Mouse (Mus musculus) T-helper 2 cell (primary cell): Measurements from ENCODE around the gene Mdga1.

Source experiments
- in situ Hi-C: fragments of 300-600 bp; cut with MboI, MseI; formaldehyde crosslinking; loops from one replicate; pipeline ENCODE4 v1.15.1; 2025; ENCODE audit warnings: high pct_unique_total_duplicates

Mdga1 gene

DNA sequence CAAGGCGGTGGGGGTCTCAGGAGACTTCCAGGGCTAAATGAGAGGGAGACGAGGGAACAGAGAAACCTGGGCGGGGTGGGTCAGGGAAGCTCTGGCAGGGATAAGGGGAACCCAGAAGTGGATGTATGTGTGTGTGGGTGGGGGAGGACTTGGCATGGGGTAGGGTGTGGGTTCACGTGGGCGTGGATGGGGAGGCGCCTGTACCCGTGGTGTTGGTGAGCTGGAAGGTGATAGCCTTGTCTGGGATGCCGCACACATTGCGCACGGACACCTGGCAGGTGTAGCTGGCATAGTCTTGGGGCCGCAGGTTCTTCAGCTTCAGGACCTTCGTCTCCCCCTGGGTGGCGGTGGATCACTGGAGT lies 120.5 kb downstream of the Mdga1 start:
- in situ Hi-C loops = no loop called here

DNA sequence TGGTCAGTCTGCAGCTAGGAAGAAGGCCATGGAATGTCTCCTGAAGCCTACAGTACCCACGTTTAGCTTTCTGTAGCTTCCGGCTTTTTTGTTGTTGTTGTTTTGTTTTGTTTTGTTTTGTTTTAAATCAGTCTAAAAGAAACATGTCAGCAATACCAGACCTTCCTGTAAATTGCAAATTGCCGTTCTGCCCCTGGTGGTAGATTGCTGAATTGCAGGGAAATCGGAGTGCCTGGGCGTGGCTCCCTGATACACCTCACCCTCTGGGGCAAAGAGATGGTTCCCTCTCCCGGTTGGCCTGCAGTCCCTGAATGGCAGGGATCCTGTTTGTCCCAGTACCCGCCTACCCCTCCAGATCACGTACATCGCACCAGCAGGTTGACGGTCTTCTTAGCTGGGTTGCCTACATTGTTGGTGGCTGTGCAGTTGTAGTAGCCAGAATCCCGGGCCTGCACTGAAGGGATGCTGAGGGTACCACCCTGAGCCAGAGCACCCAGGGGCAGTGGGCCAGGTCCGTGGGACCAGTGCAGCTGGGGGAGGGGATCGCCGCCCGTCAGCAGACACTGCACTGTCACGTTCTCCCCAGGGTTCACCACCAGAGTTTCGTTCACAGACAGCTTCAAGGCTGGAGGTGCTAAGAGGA lies 121.0 kb downstream of the Mdga1 start:
- in situ Hi-C loops = no loop called here

DNA sequence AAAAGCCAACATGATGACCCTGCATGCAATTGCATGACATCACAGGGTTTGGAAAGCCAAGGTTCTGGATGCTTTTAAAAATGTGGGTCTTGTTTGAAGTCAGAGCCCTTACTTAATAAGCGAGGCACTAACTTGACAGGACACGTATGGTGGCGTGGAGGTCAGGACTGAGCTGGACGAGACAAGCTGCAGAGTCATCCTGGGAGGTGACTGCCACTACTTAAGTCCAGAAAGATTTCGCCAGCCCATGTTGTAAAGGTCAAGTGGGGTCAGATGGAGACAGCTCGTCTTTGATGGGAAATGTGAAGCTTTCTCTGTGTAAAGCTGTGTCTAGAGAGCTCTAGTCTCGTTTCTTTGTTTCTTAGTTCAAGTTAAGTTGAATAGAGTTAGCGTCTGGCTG lies 122.6 kb downstream of the Mdga1 start:
- in situ Hi-C loops = no loop called here

DNA sequence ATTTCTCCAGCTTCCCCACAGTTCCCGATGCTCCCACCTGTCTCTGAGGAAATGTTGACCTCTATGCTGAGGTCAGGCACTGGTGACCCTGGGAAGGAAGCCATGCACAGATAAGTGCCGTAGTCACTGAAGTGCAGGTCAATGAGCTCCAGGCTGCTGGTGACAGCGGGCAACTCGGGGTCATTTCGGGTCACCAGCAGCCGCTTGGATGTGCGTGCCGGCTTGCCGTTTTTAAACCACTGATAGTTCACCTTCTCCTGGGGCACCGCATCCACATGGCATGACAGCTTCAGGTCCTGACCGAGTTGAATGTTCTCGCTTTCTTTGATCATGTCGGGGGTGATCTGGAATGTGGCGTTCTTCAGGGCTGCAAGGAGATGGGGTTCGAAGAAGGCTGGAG lies 123.6 kb downstream of the Mdga1 start:
- in situ Hi-C loops = no loop called here

DNA sequence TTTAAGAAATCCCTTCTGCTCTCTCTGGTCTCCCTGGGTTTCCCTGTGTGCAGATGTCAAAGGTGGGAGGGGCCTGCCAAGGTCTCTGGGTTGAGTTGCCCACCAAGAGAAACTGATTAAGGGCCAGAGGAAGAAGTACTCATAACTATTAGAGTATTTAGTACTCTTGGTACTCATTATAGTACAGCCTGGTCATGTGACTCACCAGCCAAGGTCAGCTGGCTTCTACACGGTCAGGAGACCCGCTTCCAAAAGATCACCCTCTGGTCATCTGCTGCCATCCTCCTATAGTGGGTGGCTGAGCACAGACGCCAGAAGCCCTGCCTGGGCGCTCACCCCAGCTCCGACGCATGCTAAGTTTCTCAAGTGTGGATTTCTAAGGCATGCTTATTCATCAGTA lies 124.9 kb downstream of the Mdga1 start:
- in situ Hi-C loops = no loop called here

DNA sequence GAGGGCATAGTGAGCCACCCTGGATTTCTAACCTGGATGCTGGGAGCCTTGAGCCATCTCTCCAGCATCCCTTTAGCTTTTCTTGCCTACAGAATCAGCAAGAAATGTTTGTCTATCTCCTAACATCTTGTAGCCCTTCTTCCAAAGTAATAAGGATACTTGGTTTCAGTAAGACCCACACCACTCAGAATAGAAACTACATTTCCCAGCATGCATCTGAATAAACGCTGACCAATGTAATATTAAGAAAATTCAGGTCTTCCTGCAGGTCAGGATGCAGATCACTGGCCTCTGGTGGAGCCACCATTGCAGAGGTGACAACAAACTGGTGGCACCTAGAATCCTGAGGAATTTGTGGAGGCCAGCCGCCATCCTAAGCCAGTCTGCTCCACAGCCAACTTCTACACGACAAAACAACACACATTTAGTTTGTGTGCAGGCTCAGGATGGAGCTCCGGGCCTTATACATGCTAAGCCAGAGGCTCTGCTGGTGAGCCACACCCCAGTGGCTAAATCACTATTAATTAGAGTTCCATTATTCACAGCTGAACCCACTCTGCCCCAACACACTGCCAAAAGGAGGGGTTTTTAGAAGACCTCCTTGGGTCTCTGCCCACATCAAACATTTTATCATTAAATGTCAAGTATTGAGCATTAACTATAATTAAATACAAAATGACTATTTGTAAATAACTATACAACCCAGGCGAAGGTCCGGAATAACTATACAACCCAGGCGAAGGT lies 126.3 kb downstream of the Mdga1 start:
- in situ Hi-C loops = no loop called here

DNA sequence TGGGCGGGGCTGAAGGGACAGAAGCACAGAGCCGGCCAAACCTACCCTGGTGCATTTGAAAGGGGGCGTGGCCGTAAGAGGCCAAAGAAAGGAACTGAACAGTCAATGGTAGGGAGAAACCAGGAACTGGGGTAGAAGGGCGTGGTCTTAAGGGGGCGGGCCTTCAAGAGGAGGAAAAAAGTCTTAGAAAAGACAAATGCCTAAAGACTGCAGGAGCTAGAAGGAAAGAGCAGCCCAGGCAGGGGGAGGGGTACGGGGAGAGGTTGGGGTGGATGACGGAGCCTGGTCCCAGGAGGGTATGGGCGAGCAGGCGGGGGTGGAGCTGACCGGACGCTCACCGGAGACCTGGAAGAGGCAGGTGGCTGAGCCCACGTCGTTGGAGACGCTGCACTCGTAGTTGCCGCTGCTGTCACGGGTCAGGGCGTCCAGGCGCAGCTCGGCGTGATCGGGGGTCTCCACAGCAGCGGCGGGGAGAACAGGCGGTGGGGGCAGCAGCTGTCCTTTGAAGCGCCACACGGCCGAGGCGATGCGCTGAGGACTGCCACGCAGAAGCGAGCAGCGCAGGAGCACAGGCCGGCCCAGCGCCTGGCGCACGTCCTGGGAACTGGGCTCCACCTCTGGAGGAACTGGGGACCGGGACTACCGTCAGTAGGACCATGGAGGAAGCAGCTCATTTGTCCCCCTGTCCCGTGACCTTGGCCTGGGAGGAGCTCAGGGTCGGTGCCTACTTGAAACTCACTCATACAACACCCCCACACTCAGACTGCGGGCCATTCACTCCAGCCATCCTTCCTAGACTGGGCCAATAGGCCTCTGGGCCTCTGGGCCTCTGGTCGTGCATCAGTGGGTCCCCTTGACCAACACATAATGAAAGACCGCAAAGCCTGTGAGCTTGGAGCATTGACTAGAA lies 127.9 kb downstream of the Mdga1 start:
- in situ Hi-C loops = no loop called here

DNA sequence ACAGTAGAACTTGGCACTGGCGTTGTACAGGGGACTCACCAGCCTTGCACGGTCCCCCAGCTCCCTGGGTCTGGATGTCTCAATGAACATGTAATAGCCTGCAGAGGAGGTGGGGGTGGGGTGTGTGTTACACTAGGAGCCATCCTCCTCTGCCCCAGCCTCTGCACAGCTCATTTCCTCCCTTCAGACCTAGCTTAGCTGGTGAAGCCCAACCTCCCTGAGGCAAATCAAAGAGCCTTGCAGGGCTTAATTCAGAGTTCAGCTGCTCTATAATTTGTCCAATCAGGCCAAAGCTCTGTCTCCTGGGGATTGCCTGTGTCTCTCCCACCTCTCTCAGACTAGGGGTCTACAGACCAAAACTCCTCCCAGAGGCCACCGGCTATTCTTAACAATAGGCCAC lies 131.9 kb downstream of the Mdga1 start:
- in situ Hi-C loops = no loop called here

DNA sequence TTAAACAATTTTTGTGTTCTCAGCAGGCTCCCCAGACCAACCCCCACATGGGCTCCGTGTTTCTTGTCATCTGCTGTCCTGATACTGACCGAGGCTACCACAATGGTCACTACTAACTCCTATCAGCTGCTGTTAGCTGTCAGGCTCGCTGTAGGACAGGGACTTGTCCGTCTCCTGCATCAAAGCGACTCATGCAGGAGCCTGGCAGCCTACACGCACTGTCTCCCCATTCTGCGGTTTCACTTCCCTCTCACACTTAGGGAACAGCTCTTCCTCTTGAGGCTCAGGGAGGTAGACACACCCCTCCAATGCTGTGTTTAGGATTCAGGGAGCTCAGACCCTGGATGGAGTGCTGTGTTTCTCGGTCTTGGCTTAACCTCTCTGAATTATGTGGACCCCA lies 132.4 kb downstream of the Mdga1 start:
- in situ Hi-C loops = no loop called here

DNA sequence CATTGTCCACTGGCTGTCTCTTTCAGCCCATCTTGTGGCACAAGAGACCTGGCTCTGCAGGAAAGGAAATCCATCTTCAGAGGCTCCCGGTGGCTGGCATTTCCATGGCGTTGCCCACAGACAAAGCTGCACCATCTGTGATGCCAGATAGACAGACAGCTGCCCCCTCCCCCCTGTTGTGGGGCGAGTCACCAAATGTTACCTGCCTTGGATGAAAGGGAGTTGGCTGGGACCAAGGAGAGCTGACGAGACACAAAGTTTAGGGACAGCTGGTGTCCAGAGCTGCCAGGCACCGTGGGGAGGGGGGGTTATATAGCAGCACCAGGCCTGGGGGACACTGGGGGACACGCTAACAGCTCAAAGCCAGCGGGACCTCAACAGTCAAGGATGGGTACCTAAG lies 135.1 kb downstream of the Mdga1 start:
- in situ Hi-C loops = no loop called here

DNA sequence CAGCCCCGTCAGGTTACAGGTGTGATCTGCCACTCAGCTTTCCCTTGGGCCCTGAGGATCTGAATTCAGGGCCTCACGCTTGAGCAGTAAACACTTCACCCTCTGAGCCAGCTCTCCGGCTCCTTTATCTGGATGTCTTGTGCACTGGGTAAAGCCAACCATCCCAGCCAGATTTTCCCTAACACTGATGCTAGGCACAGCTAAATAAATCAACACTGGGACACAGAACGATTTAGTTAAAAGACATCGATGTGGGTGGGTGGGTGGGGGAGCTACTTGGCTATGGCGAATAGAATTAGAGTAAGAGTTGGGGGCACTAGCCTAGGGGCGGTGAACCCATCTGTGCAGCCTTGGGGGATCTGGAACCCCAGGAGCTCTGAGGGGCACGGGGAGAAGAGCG lies 135.6 kb downstream of the Mdga1 start:
- in situ Hi-C loops = no loop called here

DNA sequence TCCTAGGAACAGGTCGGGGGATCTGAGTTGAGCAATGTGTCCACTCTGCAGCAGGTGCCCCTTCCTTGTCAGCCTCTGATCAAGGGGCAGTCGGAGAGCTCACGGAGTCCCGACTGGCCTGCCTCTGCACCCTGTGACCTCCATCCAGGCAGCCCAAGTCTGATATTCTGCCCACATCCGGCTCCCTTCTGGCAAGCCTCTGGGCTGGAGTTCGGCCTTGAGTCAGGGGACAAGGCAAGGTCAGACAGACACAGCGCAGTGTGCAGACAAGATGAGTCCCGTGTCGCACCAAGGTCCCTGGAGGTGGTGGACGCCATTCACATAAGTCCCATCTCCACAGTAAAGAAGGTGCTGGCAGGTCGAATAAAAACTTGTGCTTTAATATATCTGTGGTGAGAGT lies 138.2 kb downstream of the Mdga1 start:
- in situ Hi-C loops = no loop called here

DNA sequence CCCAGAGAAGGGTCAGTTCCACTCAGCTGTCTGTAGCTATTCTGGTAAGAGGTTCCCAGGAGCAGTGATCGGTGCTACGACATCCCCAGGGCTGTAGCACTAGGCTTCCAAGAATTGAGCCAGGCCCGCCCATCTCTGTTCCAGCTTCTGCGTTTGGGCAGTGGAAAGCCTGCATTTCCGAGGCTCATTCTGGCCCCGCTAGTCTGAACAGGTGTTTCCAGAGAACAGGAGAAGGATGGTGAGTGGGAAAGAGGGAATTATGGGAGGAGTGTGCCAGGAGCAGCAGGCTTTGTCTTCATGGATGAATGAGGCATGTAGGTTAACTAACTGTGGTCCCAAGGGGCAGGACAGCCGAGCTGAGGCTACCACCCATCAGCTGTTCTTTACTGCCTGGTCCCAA lies 140.8 kb downstream of the Mdga1 start:
- in situ Hi-C loops = no loop called here

DNA sequence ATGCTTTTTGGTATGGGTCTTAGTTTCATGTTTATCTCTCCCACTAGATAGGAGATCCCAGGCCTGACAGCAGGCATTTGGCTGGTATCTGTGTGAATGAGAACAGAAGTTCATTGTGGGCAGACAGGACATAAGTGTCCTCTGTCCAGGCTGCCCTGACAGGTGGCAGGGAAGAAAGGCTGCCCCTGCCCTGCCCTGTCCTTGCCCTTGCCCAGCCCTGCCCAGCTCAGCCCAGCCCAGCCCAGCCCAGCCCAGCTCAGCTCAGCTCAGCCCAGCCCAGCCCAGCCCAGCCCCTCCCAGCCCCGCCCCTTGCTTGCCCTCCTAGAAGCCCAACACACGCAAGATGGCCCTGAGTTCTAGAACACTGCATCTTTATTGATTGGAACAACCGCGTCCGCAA lies 142.3 kb downstream of the Mdga1 start:
- in situ Hi-C loops = no loop called here

DNA sequence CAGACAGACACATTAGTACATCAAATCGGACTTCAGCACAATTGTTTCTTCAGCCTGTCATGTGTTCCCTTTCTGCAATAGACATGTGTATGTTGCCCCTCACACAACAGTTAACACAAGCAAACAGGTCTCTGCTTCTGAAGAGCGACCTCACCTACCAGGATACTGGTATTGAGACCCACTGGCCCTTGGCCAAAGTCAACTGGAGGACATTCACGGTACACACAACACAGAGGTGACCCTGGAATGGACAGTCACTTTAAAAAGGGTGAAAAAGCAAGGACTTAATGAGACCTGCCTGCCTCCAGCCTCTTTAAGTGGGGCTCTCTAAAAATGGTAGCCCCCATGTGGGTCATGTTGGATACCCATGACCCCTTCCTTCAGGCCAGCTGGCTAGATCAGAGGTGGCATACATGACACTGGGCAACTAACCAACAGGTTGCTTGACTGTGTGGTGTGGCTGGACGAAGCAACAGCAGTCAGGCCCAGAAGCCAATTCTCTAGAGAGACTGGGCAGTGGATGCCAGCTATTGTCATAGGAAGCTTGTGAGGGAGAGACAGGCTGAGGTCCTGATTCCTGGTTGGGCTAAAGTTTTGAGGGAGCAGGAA lies 145.3 kb downstream of the Mdga1 start:
- in situ Hi-C loops = no loop called here

DNA sequence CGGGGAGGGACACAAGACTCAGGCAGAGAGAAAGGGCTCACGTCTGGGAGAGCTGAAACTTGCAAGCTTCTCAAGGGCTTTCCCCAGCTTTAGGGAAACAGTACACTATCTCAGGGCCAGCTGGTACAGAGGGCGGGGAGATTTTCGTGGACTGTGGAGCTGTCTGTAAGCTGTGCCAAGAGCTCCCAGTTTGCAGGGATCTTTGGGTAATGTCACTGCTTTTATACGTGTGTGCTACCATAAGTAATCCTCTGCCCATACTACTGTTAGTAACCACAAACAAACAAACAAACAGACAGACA lies 145.7 kb downstream of the Mdga1 start:
- in situ Hi-C loops = no loop called here

DNA sequence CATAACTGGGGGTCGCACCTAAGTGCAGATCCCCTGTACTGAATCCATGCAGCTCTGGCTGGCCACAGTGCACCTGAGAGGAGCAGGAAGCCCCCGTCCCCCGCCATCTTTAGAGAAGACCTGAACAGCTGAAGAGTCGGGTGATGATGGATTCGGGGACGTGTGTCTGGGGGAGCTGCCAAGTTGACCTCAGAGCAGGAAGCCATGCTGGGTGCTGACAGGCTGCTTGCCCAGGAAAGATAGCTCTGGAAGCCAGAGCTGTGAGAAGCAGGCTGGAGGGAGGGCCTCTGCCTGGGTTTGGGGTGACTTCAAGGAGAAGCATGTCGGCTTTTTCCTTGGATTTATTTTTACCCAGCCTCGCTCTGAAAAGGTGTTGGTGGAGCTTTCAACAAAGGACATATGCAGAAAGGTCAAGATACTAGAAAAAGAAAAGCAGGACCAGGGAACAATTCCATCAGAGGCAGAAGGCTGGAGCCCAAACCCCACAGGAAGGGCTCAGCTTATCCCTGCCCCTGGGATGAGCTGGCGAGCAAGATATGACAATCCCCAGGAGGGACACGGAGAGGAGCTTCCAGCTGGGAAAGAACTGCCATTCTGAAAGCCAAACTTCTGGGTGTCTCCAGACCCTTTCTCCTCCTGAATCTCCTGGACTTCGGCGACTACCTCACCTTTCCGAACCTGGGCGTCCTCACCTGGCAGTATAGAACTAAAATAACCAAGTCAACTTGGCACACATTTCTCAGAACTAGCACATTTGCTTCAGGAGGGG lies 146.3 kb downstream of the Mdga1 start:
- in situ Hi-C loops = no loop called here

DNA sequence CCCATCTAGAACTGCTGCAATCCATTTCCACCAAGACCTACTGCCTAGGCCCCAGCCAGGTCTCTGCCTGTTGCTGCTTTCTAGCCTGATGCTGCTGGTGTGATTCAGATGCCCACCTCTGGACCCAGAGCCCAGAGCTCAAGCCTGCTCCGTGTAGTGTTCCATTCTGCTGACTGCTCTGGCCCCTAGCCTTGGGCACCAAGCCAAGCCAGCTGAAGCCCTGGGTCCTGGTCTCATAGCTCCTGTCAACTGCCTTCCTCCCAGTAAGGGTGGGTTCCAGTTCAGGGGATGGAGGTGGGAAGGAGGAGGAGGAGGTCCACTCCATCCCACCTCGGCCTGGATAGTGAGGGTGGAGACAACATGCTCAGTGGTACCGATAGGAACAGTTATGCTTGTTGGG lies 150.3 kb downstream of the Mdga1 start:
- in situ Hi-C loops = no loop called here

DNA sequence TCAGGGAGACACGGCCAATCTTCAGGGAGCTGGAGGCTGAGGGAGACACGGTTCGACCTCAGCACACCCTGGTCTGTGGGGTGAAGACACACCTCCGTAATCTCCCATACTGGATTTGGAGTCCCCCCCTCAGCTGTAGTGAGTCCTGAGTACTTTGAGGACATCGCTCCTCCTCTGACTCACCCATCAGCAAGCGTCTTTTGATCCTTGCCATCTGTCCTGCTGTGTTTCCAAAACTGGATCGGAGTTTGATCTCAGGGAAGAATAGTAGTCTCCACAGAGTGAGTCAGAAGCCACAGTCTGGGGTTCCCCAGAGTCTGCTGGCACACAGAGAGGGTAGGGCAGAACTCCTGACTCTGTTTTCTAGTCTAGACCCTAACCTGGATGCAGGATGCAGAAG lies 150.9 kb downstream of the Mdga1 start:
- in situ Hi-C loops = no loop called here

DNA sequence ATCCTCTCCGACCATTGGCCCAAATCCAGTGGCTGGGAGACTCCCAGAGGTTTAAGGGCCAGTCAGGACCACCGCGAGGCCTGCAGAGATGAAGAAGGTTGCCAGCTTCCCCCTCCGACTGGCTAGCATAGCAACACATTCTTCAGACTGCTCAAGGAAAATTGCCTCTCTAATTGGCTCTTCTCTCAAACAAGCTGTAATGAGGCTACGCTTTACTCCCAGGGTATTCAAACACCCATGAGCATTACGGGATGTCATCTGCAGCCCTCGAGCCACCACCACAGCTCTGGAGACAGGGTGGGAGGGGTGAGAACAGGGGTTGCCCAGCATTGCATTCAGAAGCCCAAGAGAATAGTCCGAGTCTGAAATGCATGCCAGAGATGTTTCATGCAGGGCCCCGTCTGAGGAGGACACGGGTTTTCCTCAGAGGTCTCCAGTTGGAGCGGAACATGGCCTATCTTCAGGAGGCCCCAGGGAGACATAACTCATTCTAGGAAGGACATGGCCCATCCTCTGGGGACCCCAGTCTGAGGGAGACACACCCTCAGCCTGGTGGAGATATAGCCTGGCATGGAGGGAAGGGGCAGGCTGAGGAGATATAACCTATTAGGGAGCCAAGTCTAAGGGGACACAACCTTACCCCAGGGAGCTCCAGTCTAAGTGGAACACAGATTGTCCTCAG lies 151.5 kb downstream of the Mdga1 start:
- in situ Hi-C loops = no loop called here

DNA sequence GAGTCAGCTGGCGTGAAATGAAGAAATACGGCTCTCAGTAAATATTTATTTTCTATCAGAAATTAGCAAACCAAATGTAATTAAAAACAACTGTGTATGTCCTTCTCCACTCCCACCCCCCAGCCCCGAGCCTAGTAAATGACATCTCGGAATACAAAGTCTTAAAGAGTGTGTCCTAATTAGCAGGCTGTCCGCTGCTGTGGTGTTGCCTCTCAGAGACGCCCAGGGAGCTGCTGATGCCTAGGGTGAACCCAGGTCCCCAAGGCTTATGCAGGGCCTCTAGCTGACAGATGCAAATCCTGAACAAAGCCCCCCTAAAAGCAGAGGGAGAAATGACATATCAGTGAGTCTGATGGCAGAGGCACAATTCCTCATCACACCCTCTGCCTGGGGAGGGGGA lies 155.1 kb downstream of the Mdga1 start:
- in situ Hi-C loops = no loop called here
